Mouse (Mus musculus): ENCODE results near the gene Twf2.
A peak's percentile ranks its signal among the peaks of the same experiment; 100 is the strongest.
"Not testable (repeated sequence)": the region's sequence is repeated elsewhere in the genome, so short reads cannot be mapped to it uniquely, and the experiment has no call there.

Twf2 gene

DNA sequence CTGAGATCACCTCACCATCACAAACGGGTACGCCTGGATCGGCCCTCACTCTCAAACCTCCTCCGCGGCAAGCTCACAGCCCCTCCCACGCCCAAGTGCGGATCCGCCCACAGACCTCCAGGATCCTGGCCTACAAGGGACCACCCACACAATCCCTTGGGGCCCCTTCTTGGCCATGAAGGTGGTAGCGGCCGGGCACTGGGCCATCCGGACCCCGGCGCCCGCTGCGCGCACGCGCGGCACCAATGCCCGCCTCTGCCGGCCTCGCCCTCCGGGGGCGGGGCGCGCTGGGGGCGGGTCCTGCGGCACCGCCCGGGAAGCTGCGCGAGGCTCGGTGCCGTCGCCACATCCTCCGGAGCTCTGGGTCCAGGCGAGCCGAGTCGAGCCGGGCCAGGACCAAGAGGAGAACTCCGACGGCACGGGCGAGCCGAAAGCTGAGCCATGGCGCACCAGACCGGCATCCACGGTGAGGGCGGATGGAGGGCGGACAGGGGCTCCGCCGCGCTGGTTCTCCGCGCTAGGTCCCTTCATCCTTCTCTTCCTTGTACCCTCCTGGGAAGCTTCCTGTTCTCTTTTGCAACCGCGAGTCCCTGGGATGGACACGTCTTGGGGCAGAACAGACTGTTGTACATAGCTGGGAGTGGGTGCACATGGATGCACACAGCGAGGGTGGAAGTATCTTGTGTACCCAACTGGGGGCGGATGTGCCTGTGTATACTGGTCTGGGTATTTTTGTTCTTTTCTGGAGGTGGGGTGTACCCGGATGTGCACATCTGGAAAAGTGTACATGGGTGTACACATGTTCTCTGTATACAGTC, at the start of gene Twf2:
Gene Twf2 (plus strand): TSS at position 290 of the 818 bp plus-strand sequence.
- peak; percentile 89 for DNase-seq

DNA sequence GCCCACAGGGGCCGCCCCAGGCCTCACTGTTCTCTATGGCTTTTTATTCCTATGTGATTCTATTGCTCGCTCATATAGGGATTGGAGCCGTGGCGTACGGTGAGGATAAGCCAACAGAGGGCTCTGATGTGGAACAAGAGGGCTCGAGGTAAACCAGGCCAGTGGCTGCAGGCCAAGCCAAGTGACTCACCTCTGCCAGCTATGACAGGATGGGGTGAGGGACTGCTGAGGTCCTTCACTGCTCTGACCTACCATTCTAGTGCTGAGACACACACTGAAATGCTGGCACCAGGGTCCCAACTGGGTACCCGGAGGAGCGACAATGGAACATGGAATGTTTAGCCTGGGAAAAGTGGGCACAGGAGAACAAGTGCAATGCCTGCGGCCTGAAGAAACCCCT, 48.8 kb upstream of the Twf2 start:
- no peak for DNase-seq

DNA sequence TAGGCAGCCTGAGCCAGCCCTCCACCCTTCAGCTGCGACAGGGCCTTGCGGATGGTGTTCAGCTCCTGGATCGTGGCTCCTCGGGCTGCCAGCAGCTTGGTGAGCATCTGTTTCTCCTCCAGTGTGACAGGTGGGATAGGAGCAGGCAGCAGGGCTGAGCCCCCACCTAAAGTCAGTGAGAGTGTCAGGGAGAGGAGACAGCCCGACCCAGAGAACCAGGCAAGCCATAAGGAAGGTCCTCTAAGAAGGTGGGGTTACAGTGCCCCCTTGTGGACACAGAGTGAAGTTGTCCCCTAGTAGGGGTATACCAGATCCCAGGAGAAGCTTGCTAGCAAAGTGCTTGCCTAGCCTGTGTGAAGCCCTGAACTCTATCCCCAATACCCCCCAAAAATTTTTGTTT, 46.5 kb upstream of the Twf2 start:
- peak; percentile 59 for DNase-seq

DNA sequence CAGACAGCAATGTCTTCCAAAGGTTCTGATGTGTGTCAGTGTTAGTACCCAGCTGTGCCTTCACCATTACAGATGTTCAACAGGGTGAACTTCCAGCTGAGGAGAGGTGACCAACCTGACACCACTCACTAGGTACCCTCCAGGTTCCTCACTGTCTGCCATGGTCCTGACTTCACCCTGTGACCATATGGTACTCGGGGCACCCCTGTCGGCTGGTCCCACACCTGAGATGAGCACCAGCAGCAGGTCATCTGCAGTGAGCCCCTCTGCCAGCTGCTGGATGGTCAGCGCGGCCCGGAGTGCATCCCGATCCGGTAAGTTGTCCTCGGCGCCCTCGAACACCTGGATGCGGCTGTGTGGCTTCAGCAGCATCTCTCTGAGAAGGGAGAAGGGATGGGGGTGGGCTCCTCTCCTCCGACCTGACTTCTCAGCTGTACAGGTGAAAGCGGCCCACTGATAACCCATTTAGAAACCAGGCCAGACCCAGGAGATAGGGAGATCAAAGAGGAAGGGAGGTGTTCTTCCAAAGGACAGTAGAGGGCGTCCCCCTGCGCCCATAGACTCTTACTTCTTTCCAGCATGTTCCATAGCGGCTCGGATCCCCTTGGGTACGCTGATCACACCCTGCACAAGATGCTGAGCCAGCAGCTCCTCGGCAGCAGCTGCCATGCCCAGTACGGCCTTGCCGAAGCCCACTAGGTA, 45.8 kb upstream of the Twf2 start:
- no peak for DNase-seq

DNA sequence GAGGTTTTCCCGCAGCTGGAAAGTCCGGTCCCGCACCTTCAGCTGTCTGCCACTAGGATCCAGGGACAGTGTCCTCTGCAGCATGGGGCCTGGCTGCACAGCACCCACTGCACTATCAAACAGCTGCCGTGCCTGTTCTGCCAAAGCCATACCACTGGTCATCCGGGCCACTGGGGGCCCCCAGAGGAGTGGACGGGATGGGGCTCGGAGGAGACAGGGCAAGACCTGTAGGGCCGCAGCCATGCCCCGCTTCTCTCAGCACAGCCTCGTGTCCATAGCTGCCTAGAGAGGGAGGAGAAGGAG, 45.3 kb upstream of the Twf2 start:
- DNase-seq: no peak

DNA sequence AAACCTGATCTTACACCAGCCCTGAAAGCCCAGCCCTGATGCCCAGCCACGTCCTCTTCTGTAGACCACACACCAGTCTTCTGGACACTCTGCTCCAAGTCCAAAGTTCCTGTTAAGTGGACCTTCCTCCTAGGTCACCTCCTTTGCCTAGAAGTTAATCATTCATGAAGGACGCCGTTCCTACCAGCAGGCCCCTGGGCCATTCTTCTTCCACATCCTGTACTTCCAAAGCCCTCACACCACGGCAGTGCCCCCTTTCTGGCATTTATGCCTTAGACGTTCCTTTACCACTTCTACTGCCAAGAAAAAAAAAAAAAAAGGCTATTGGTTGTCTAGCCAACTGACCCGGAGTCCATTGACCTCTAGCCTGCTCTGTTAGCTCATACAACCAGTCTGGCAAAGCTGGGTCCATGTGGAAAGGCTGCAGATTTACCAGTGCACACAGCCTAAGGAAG, 44.8 kb upstream of the Twf2 start, which contains the start of gene Glyctk:
Gene Glyctk (minus strand): TSS at position 102 of the 455 bp plus-strand sequence.
- no peak for DNase-seq

DNA sequence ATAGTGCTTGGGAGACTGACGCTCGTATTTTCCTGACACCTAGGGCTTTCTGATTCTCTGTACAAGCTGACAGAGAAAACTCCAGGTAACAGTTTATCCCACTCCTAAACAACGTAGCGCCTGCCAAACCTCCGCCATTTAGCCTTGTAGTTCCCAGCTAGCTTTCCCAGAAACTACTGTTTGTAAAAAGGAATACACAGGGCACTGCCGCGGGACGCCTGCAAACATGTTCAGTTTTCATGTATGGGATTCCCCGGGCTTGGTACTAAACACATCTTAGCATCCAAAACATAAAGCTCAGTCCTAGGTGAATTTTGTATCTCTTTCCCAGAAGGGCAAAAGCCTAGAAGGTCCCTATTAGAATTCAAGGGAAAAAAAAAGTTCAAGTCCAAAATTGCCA, 43.7 kb upstream of the Twf2 start:
- no peak for DNase-seq

DNA sequence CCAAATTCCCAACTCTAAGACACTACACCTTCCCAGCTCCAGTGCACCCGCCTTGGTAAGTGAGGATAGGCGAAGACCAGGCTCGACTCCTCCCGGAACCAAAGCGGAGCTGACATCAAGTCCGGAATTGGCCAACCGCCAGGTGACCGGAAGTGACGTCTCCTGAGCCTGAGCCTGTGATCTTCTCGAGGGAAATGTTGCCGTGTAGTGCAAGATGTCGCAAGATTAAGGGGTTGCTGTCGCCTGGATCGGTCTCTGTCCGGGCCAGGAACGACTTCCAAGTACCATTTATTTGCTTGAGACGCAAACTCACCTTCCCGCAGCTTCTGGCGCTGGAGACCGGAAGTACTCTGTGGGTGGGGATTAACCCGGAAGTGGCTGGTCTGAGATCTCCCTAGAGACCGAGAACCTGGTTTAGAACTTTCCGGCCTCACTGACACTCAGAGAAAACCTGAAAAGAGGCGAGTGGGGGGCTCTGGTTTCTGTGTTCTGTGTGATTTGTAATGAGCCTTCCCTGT, 43.1 kb upstream of the Twf2 start:
- peak; percentile 80 for DNase-seq

DNA sequence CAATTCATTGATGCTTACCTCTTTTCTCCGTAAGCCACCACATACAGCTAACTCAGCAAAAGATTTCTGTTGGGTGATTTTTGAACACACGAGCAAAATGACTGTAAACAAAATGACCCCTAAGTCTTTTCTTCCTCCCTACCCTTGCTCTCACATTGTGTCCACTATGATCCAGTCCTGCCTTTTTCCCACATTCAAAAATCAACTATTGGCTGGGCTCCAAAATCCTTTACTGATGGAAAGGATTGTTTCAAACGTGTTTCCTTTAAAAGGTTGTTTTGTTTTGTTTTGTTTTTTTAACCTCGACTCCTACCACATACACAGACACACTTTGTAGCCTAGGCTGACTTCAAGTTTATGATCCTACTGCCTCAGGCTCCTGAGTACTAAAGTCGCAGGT, 42.5 kb upstream of the Twf2 start:
- no peak for DNase-seq

DNA sequence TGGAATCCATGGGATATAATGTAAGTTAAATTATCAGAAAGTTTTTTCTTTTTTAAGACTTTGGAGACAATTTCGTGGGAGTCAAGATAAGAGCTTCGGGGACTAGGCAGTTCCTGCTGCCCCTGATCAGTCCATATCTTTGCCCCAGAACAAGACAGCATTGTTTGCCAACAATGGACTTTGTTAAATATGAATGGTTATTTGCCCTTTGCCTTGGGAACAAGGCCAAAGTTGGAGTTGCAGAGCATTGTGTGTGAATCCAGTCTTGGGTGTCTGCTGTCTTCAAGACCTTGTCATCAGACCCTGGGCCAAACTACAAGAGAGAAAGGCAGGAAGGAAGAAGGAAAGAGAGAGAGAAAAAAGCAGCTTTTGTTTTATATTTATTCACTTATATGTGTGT, 36.2 kb upstream of the Twf2 start:
- no peak for DNase-seq

DNA sequence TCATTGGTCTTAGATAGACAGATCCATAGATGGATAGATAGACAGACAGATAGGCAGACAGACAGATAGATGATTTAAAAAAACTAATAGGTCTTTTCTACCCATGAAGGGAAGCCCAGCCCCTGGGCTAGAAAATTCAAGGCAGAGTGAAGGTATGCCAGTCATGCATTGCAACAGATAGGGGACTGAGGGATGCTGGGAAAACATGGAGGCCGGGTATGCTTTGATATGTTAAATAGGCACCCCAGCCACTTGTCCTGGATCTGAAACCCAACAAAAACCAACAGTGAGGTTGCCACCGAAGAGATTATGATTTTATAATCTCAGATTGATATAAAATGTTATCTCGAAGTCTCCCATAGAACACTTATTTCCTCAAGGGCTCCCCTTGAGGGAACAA, 35.7 kb upstream of the Twf2 start:
- DNase-seq: no peak

DNA sequence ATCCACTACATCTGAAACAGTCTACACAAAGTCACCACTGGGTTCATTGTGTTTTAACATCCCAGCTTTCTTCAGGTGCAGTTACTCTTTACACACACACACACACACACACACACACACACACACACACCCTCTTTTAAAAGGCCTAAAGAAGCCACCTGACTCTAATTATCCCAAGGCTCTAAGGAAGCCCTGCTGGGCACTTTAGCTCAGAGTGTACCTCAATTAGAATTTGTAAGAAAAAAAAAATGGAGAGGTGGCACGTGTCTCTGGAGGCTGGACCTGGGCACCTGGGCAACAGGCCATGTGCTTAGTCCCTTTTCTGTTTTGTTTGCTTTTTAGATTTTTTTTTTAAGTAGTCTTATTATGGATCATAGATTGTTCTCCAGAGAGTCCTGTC, 35.2 kb upstream of the Twf2 start:
- no peak for DNase-seq

DNA sequence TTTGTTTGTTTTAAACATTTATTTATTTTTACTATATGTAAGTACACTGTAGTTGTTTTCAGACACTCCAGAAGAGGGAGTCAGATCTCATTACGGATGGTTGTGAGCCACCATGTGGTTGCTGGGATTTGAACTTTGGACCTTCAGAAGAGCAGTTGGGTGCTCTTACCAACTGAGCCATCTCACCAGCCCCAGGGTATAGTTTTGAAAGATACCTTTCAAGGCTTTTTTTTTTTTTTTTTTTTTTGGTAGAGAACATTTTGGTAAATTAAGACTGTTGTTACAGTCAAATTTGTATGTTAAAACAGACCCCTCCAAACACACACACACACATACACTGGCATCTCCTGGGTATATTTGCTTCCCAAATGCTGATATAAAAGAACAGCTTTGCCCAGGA, 33.9 kb upstream of the Twf2 start:
- not testable (repeated sequence) for DNase-seq

DNA sequence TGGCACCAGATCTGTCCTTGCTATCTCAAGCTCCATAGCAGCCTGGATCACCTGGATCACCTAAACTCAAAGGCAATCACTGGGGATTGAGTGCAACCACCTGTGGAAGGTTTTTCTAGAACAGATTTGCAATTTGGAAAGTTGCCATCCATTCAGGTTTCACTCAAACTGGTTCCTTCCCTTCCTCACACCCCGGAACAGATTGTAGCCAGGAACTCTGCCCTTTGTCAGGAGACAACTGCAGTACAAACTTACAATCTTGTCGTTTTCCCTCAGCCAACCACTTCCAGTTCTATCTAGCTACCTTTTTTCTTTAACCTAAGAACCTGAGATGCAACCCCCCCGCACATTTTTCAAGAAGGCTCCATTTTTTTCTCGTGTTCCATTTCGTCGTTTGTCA, 33.0 kb upstream of the Twf2 start:
- no peak for DNase-seq

DNA sequence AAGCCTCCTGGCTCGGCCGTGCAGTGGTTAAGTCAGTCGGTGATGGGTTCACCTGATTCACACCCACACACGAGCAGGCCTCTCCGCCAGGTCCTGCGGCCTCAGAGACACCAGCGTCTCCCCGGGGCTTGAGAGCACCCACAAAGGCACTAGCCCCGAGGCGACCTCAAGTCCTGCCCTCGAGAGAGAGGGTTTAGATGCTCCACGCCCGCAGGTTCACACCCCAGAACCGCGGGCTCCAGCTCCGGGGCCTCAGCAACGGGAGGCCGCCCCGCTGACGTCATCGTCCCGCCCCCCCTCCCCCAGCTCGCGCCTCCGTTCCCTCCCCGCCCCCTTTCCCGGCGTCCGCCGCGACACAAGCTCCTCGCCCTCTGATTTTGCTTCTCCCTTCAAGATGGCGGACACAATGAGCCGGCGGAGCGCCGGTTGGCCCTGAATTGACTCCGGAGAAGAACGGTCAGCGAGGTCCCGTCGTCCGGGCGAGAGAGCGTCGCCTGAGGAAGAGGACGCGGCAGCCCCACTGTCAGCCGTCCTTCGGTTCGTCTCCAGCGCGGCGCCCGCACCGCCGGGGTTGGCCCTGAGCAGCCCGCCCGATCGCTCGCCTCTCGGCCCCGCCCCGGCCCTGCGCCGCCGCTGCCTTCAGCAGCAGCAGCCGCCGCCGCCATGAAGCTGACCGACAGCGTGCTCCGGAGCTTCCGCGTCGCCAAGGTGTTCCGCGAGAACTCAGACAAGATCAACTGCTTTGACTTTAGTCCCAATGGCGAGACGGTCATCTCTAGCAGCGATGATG, 32.2 kb upstream of the Twf2 start, which contains the start of gene Wdr82:
Gene Wdr82 (plus strand): TSS at position 373 of the 790 bp plus-strand sequence.
- DNase-seq: peak; percentile 90

DNA sequence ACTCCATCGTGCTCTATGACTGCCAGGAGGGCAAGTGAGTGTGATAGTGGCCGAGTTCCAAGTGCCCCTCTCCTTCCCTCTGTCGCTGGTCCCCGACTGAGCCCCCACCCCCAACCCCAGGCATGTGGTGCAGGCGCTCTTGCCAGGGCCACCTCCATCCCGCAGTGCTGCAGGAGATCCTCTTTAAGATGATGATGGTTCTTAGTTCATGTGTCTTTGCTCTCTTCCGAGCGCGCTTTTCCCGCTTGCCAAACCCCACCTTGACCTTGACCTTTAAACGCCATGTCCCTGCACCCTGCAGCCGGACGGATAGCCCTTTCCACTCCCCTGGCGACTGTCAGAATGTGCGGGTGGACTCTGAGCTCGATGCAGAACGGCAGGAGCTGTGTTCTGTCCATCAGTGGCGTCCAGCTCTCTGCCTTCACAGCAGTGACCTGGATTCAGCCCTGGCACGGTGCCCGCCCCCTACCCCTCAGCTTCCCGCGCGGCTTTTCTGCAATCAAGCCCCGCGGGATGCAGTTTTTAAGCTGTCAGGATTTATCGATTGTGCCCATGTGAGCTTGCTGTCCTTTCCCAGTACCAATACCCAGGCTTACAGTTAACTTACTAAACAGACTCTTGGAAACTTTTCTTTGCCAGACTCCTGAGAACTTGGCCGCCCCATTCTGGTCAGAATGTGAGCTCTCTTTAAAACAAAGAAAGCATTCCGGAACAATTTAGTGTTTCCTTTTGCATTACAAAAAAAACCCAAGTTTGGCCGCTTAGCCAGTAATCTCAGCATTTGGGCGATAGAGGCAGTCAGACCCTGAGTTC, 31.4 kb upstream of the Twf2 start:
- peak; percentile 50 for DNase-seq

DNA sequence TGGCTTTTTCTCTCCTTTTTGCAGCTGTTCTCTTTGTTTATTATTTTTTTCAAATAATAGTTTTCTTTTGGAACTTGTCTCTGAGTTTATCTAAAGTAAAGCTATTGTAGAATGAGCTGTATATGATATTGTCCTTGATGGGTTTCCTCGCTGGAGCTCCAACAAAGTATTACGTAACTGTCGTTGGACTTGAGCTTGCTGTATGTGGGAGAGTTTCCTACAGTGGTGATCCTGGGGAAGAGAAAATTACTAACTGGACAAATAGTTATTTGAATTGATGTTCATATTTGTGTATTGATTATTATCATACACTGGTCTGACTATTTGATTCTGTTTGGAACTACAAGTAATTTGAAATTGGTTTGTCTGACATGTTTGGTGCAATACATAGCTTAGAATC, 30.4 kb upstream of the Twf2 start:
- no peak for DNase-seq

DNA sequence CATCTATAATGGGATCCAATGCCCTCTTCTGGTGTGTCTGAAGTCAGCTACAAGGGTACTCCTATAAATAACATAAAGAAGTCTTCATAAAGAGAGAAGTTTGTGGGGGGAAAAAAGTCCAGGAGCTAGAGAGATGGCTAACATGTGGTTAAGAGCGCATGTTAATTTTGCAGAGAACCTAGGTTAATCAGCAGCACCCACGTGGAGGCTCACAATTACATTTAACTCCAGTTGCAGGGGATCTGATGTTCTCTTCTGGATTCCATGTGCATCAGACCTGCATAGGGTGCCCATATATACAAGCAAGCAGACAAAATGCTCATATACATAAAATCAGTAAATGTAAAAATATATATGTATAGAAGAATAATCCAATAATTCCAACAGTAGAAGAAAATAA, 29.5 kb upstream of the Twf2 start:
- DNase-seq: no peak

DNA sequence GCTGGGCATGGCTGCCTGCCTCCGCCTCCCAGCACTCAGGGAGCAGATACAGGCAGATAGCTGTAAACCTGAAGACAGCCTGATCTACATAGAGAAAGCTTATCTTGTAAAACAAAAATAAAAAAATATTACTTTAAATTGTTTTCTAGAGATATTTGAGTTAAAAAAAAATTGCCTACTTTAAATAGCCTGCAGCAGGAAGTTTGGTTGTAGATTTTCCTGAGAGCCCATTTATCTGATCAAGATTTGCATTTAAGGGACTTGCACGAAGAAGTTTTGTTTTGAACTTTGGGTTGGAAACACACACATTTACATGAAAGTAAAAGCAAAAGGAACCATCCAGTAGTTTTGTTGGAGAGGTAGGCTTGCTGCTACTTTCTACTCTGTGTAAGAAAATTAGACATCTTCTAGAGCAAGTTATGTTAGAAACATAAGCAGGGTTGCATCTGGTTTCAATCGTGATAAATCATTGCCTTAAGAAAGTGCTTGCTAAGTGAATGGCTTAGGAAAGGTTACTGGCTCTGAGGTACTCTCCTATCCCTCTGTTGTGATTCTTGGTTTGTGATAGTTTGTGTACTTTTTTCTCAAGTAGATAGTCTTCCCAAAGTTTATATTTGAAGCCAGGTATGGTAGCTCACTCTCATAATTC, 27.2 kb upstream of the Twf2 start:
- no peak for DNase-seq

DNA sequence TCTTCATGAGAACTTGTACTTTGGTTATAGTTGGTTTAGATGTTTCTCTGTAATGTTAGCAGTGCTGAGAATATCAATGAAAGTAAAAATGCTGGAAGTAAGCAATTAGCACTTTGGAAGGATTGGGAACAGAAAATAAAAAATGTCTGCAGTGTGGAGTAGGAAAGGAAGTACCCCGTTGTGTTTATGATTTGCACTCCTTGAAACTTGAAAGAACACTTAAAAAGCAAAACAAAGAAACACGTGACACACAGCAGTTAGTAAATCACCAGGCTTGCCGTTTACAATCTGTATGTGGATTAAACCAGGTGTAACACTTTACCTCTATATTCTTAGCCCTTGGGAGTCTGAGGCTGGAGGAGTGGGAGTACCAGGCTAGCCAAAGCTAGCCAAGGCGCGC, 26.1 kb upstream of the Twf2 start:
- DNase-seq: no peak

DNA sequence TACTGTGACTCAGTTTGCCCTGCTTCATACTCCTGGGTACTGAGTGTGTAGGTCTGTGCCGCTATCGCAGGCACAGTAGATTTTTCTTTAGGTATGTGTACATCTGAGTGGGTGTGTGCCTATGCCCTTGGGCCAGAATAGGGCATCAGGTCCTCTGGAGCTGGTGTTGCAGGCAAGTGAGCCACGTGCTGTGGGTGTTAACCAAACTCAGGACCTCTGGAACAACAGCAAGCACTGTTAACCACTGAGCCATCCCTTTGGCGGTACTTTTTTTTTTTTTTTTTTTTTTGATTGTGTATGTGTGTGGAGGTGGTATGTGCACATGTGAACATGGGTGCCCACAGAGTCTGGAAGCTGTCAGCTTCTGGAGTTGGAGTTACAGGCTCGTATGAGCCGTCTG, 25.1 kb upstream of the Twf2 start:
- no peak for DNase-seq

DNA sequence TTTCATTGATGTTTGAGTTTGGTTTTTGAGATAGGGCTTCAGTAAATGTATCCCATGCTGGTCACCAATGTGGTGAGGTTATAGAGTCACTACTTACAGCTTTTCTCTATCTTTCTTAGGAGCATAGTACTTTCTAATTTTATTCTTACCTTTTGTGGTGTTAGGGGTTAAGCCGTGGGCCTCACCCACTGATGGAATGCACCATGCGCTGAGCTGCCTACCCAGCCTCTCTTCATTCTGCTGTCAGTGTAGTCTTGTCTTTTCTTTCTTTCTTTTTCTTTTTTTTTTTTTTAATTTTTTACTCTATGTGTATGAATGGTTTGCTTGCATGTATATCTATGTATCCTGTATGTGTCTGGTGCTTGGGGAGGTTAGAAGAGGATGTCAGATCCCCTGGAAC, 23.5 kb upstream of the Twf2 start:
- no peak for DNase-seq
